Mouse (Mus musculus) cerebellum, adult 8-10 months (tissue): Measurements from ENCODE around the gene Zfp965.
"Not testable (repeated sequence)": the region's sequence is repeated elsewhere in the genome, so short reads cannot be mapped to it uniquely, and the experiment has no call there.

ENCODE experiments used
- DNase-seq: peaks from one replicate; pipeline ENCODE4 v3.0.0; 2022

The Zfp965 gene

DNA sequence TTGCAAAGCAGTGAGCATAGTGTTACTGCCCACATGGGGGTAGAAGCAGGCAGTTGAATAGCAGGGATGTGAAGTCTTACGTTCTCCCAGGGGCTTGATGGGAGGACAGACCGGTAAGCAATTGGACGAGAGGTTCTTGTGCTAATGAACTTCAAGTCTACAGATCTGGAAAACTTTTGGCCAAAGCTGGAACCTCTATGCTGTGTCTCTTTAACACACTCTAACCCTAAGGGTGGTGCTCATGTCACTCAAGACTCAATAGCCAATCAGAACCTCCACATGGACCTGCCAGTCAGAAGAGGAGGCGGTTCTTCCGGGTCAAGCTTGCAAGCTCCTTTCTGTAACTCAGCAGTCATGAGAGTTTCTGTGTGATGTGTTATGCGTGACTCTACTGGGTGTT lies at the start of gene Zfp965:
Zfp965 (plus strand) TSS at position 301 of the 400 bp plus-strand sequence.
- DNase-seq = not testable (repeated sequence)

DNA sequence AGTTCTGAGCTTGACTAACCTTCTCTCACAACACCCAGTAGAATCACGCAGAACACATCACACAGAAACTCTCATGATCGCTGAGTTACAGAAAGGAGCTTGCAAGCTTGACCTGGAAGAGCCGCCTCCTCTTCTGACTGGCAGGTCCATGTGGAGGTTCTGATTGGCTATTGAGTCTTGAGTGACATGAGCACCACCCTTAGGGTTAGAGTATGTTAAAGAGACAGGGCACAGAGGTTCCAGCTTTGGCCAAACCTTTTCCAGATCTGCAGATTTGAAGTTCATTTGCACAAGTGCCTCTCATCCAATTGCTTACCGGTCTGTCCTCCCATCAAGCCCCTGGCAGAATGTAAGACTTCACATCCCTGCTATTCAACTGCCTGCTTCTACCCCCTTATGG lies 34.1 kb upstream of the Zfp965 start, which contains the start of gene Gm4724:
Gm4724 (minus strand) TSS at position 101 of the 400 bp plus-strand sequence.
- not testable (repeated sequence) for DNase-seq
